Mouse (Mus musculus): ENCODE results near the gene Rnf183.
A peak's percentile ranks its signal among the peaks of the same experiment; 100 is the strongest.

The Rnf183 gene

DNA sequence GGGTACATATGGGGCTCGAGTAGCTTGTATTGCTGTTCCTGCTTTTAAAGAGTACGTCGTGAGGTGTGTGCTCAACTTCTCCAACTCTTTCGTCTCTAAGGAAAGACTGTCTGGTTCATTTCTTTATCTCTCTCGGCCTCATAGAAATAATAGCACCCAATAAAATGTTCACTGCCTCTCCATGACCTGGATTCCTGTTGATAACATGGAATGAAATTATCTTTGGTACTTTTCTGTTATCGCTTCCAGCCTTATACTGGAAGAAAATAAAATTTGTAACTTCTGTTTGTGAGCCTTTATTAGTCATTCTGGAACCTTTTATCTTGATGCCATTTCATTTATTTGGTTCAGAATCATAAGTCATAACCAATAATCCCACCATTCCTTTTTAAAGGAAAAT lies 51.8 kb downstream of the Rnf183 start:
- DNase-seq (ENCODE audit: low spot score): no peak

DNA sequence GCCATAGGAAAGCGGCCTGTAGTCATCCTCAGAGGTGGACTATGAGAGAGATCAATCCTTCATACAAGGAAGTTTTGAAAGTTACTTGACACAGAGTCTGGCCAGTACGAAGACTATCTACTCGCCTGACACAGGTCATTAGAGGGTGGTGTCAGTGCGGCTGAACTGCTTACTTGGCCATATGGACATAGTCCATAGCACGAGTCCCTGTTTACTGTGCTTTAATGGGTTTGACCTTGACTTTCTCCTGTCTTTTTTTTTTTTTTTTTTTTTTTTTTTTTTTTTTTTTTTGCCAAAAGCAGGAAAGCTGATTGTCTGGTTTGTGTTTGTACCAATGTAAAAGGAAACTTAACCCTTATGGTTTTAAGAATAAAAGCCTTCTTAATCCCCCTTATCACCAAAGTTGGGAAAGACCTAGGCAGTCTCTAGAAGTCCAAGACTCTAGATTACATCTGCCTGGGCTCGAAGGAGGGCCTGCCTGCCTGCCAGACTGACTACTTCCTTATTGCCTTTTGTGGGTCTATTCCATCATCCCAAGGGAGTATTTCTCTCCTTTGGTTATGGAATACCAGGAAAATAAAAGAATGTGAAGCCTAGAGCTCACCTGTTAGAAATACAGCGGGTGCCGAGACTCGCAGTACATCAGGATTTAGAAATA lies 55.2 kb downstream of the Rnf183 start:
- peak; percentile 47 for DNase-seq (ENCODE audit: low spot score)

Measured in testis, postnatal 14 days (tissue).